Mouse (Mus musculus) ES-CJ7 (cell line): ENCODE measurements around the gene AW011738.

ENCODE experiments used
- DNase-seq: peaks from one replicate; pipeline ENCODE4 v3.0.0; 2011; ENCODE audit warnings: low read depth, low spot score

Gene AW011738

GRCm38 (mm10) chr4:156236651-156237447 is 33.7 kb downstream of the AW011738 start:
- peak; percentile 52 for DNase-seq

DNA sequence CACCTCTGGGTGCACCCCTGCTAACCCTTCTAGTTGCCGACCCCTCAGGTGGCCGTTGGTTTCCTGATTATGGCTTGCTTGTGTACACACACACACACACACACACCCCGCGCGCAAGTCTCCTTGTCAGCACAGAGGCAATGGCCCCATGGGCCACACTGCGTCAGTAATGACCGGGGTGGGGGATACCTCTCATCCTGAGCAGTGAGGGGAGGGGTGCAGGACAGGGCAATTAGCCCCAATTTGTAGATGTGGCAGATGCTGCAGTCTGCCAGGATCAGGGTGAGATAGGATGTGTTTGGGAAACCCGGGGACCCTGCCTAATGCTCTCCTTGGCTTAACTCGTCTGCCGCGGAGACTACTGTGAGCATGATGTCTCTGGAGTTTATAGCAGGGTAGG is 46.5 kb downstream of the AW011738 start:
- DNase-seq, result no peak

GRCm38 (mm10) chr4:156251081-156251480 is 48.0 kb downstream of the AW011738 start:
- no peak for DNase-seq

DNA sequence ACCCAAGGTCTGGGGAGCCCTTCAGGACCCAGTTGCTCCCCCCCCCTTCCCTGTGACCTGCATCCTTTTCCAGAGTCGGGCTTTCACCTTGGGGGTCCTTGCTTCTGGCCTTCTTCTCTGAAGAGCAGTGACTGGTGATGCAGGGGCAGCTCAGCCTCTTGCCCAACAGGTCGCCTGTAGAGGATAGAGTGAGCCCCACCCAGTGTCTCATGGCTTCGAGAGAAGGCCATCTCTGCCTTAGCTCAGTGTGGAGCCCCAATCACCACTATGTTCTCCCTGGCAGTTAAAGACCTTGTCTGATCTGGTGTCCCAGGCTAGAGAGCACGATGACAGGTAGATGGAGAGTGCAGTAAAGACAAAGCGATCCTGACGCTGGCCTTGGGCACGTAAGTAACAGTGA is 49.0 kb downstream of the AW011738 start:
- DNase-seq, result no peak

- DNase-seq, result no peak
Observed at GRCm38 (mm10) chr4:156252619-156253018, 49.5 kb downstream of the AW011738 start.

DNA sequence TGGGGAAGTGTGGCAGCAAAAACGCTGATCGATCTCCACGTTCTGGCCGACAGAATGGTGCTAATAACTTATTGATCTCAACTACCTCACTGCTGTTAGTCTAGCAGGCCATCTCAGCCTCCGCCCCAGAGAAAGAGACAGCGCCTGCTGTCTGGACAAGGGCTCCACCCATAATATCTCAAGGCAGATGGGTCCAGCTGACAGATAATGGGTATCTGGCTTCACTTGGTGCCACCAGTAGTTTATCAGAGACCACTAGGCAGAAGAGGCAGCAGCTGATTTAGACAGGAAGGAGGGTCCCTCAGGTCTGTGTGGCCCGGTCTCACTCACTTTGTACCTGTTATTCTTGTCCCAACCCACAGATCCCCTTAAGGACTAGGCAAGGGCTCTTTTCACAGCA is 49.9 kb downstream of the AW011738 start:
- DNase-seq, result no peak

DNA sequence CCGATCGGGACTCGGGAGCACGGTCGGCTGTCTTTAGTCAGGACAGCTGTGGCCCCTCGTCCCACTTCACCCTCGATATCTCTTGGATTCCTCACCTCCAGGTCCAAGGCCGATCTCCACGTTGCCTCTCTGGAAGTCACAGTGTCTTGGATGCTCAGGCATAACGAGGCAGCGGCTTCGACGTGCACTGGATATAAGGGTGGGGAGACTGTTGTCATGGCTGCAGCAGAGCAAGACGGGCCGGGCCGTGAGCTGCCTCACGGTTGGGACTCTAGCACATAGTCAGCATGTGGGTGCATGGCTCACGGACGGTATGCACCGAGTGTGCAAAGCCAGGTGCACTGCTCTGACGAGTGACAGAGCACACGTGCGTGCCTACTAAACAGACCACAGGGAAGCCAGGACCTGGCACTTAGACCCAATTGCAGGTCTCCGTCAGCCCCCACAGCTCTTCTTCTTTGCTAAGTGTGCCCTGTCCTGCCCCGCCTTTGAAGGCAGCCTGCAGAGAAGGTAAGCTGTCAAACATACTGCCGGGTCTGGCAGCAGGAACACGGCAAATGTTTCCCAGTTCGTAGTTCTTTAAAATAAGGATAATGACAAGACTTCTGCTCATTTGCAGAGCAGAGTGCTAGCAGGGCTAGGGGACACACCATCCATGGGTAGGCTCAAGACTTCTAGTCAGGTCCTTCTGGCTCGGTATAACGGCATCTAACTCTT is 51.4 kb downstream of the AW011738 start:
- DNase-seq, result no peak
